Mouse (Mus musculus) ES-E14 (cell line): Measurements from ENCODE around the gene Msi2.

Source experiments
- MAFK ChIP-seq: IDR thresholded peaks from 2 replicates; pipeline ENCODE4 v1.6.1; 2014; ENCODE audit warnings: mild to moderate bottlenecking, low read depth, low read length, inconsistent platforms; ENCODE audit not compliant: insufficient read depth
- ZC3H11A ChIP-seq: IDR thresholded peaks from 2 replicates; pipeline ENCODE4 v1.6.1; 2012; ENCODE audit warnings: low read depth, mild to moderate bottlenecking, inconsistent platforms, low read length, borderline replicate concordance
- ZNF384 ChIP-seq: IDR thresholded peaks from 2 replicates; pipeline ENCODE4 v1.6.1; 2012; ENCODE audit warnings: low read depth, low read length, inconsistent platforms

DNA sequence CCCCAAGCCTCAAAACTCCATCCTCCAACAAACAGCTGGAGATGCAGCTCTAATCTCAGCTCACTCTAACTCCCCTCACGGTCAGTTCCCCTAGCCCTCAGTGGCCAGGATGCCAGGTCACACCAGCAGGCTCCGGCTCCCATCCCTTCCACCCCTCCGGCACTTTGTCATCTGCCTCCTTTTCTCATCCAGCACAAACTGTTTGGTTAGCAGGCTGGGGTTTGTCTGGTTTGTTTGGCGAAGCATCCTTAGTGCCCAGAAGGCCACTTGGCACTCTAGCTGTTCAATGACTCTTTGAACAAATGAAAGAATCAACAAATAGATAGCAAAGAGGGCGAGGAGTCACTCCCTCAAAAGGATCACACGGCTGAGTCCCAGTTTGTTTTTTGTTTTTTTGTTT lies 194.8 kb downstream of the Msi2 start:
- TF ChIP-seq MAFK: no peak
- no peak for TF ChIP-seq ZNF384
- no peak for TF ChIP-seq ZC3H11A
